Mouse (Mus musculus) cerebellum, adult 18-20 months (tissue): Measurements from ENCODE around the gene Dnph1.
"Not testable (repeated sequence)": the region's sequence is repeated elsewhere in the genome, so short reads cannot be mapped to it uniquely, and the experiment has no call there.

Experiments used
- DNase-seq, 2 experiments: peaks; one replicate each; pipeline ENCODE4 v3.0.0; 2021

Gene Dnph1

GRCm38 (mm10) chr17:46496623-46497434 is at the start of gene Dnph1:
TSS of gene Dnph1 (plus strand) at chr17:46496711.
- DNase-seq = peak; percentile 76 to 85

- DNase-seq = no peak
Observed at GRCm38 (mm10) chr17:46452683-46453082, 43.8 kb upstream of the Dnph1 start.

- no peak for DNase-seq
Observed at GRCm38 (mm10) chr17:46453302-46453948, 43.1 kb upstream of the Dnph1 start.

GRCm38 (mm10) chr17:46453970-46454411 is 42.5 kb upstream of the Dnph1 start:
- DNase-seq = no peak

GRCm38 (mm10) chr17:46454539-46454938 is 42.0 kb upstream of the Dnph1 start:
- DNase-seq = no peak

- DNase-seq = no peak
Observed at GRCm38 (mm10) chr17:46455110-46455691, 41.3 kb upstream of the Dnph1 start.

GRCm38 (mm10) chr17:46457791-46458190 is 38.7 kb upstream of the Dnph1 start:
- peak; percentile 45 to 58 for DNase-seq

- no peak for DNase-seq
Observed at GRCm38 (mm10) chr17:46458439-46458838, 38.1 kb upstream of the Dnph1 start.

GRCm38 (mm10) chr17:46460673-46461072 is 35.8 kb upstream of the Dnph1 start:
- no peak for DNase-seq

- no peak for DNase-seq
Observed at GRCm38 (mm10) chr17:46461347-46461746, 35.2 kb upstream of the Dnph1 start.

GRCm38 (mm10) chr17:46462226-46462625 is 34.3 kb upstream of the Dnph1 start:
- DNase-seq = peak in 1 of 2 experiments; percentile 37

- peak; percentile 65 to 70 for DNase-seq
Observed at GRCm38 (mm10) chr17:46467830-46468229, 28.7 kb upstream of the Dnph1 start.

GRCm38 (mm10) chr17:46476601-46477000 is 19.9 kb upstream of the Dnph1 start:
- no peak for DNase-seq

GRCm38 (mm10) chr17:46477286-46477685 is 19.2 kb upstream of the Dnph1 start:
- no peak for DNase-seq

- peak; percentile 78 to 88 for DNase-seq
Observed at GRCm38 (mm10) chr17:46483561-46484001, 12.9 kb upstream of the Dnph1 start.

- peak; percentile 45 to 56 for DNase-seq
Observed at GRCm38 (mm10) chr17:46484021-46484431, 12.5 kb upstream of the Dnph1 start.

- peak; percentile 55 to 57 for DNase-seq
Observed at GRCm38 (mm10) chr17:46484461-46484875, 12.0 kb upstream of the Dnph1 start.

- no peak for DNase-seq
Observed at GRCm38 (mm10) chr17:46486995-46487394, 9.5 kb upstream of the Dnph1 start.

- peak; percentile 84 to 85 for DNase-seq
Observed at GRCm38 (mm10) chr17:46487431-46487830, 9.1 kb upstream of the Dnph1 start, which contains the start of gene Ttbk1. TSS of gene Ttbk1 (minus strand) at chr17:46487675.

- DNase-seq = no peak
Observed at GRCm38 (mm10) chr17:46495486-46495885, 1.0 kb upstream of the Dnph1 start.

- not testable (repeated sequence) for DNase-seq
Observed at GRCm38 (mm10) chr17:46496081-46496480, 430 bp upstream of the Dnph1 start.

GRCm38 (mm10) chr17:46497956-46498355 is 1.4 kb downstream of the Dnph1 start:
- DNase-seq = no peak

- DNase-seq = no peak
Observed at GRCm38 (mm10) chr17:46502775-46503174, 6.3 kb downstream of the Dnph1 start.
